In genomic region chr14:79494349-79494748, GRCm38 (mm10) we compare ENCODE assay signal across 14 mouse cellular contexts. TPM values are rescaled to one million over a fixed set of nuclear protein-coding genes. Genes with fewer than 3 reads are reported as not detected.
"Had no signal": no experiment of that assay in that cellular context is flagged by ENCODE, and none has a peak within 500 bp of the region (broad histone marks: within the 10 kb centered on the region; RNA-seq: fewer than 3 reads in every experiment).

No protein-coding gene starts in this region.

- H3K9me3 ChIP-seq: limb, embryonic 15.5 days; neural tube, embryonic 12.5 days had no signal

- H3K27ac ChIP-seq: limb, embryonic 15.5 days; neural tube, embryonic 12.5 days had no signal

- H3K9ac ChIP-seq: limb, embryonic 15.5 days; neural tube, embryonic 12.5 days had no signal

- H3K4me1 ChIP-seq: limb, embryonic 15.5 days; neural tube, embryonic 12.5 days had no signal

- DNase-seq: kidney, adult 11 months; kidney, adult 9 months; kidney, postnatal 14 days; lung, adult 2 months; lung, postnatal 36 days; midbrain, embryonic 14.5 days; right cerebral cortex, postnatal 4 days; spleen, adult 18-20 months; thymus, adult 2 months; thymus, postnatal 25 days had no signal

- H3K36me3 ChIP-seq: limb, embryonic 15.5 days; neural tube, embryonic 12.5 days had no signal

- H3K4me2 ChIP-seq: limb, embryonic 15.5 days; neural tube, embryonic 12.5 days had no signal

- H3K4me3 ChIP-seq: limb, embryonic 15.5 days; neural tube, embryonic 12.5 days had no signal

- ATAC-seq: lung, postnatal 0 days had no signal

- H3K27me3 ChIP-seq: limb, embryonic 15.5 days; neural tube, embryonic 12.5 days had no signal

RNA-seq across cellular contexts. Expression of gene Kbtbd6, which starts 42.7 kb away (rescaled TPM):
- total RNA-seq: monocyte, adult 5-6 weeks had no signal
